Mouse (Mus musculus) heart, embryonic 13.5 days (tissue): ENCODE data around the gene Ttc29. TPM values are rescaled to one million over a fixed set of nuclear protein-coding genes. Genes with fewer than 3 reads are reported as not detected.

Source experiments
- ATAC-seq: fragments of 200-750 bp; cut with Nextera tagmentation; 2 replicates; pipeline ENCODE4 v1.8.0; 2017; ENCODE audit warnings: moderate TSS enrichment; ENCODE audit not compliant: insufficient number of reproducible peaks, low FRiP score, low TSS enrichment; ENCODE audit errors: extremely low read depth
- H3K27ac ChIP-seq: fragments of 300-500 bp; sonication (generic); replicated peaks from 2 replicates; pipeline ENCODE4 v1.5.1; 2015; ENCODE audit warnings: moderate library complexity, mild to moderate bottlenecking, inconsistent platforms
- H3K27me3 ChIP-seq: fragments of 300-500 bp; sonication (generic); replicated peaks from 2 replicates; pipeline ENCODE4 v1.6.1; 2015; ENCODE audit warnings: mild to moderate bottlenecking, inconsistent platforms
- H3K36me3 ChIP-seq: fragments of 300-500 bp; sonication (generic); 2 replicates; pipeline ENCODE4 v1.6.1; 2015; ENCODE audit warnings: mild to moderate bottlenecking, inconsistent platforms
- H3K4me1 ChIP-seq: fragments of 300-500 bp; sonication (generic); 2 replicates; pipeline ENCODE4 v1.6.1; 2015; ENCODE audit warnings: inconsistent platforms
- H3K4me2 ChIP-seq: fragments of 300-500 bp; sonication (generic); 2 replicates; pipeline ENCODE4 v1.6.1; 2015; ENCODE audit warnings: inconsistent platforms, mild to moderate bottlenecking, moderate library complexity
- H3K4me3 ChIP-seq: fragments of 300-500 bp; sonication (generic); 2 replicates; pipeline ENCODE4 v1.5.1; 2015; ENCODE audit warnings: moderate library complexity, mild to moderate bottlenecking, inconsistent platforms
- H3K9ac ChIP-seq: fragments of 300-500 bp; sonication (generic); 2 replicates; pipeline ENCODE4 v1.6.1; 2015; ENCODE audit warnings: inconsistent platforms, mild to moderate bottlenecking, moderate library complexity
- H3K9me3 ChIP-seq: fragments of 300-500 bp; sonication (generic); 2 replicates; pipeline ENCODE4 v1.6.1; 2016; ENCODE audit warnings: inconsistent platforms
- WGBS: fragments of 180-500 bp; shearing (Covaris S2); methylation state at CpG from one replicate; pipeline ENCODE4 v1.1.7; 2015; ENCODE audit warnings: mixed read lengths; 5-methylcytosine and 5-hydroxymethylcytosine counted together
- polyA plus RNA-seq: library from polyadenylated mRNA; unstranded; fragments of >200 nt; fragmentation: Nextera tagmentation; extraction: Ambion mirVana; gene quantifications from 2 replicates; pipeline ENCODE4 v1.2.1, GENCODE M21; 2015

The Ttc29 gene
- polyA plus RNA-seq, 1 experiment from 2014 or later = not detected

GRCm38 (mm10) chr8:78340689-78341529 is 127.8 kb downstream of the Ttc29 start:
- Histone ChIP-seq H3K9ac (no peak overlapping the region), H3K27me3 (no peaks in the 10 kb centered on the region), H3K36me3 (no peaks in the 10 kb centered on the region), H3K9me3 (no peaks in the 10 kb centered on the region), H3K4me3 (no peak overlapping the region), H3K27ac (no peak overlapping the region), H3K4me2 (no peak overlapping the region), H3K4me1 (no peaks in the 10 kb centered on the region)
- ATAC-seq = no peak
- WGBS = 64% methylated on average over 11 of the region's 11 CpGs

GRCm38 (mm10) chr8:78342151-78342550 is 129.1 kb downstream of the Ttc29 start:
- Histone ChIP-seq H3K4me2 (no peak overlapping the region), H3K4me3 (no peak overlapping the region), H3K4me1 (no peaks in the 10 kb centered on the region), H3K27ac (no peak overlapping the region), H3K9me3 (no peaks in the 10 kb centered on the region), H3K36me3 (no peaks in the 10 kb centered on the region), H3K9ac (no peak overlapping the region), H3K27me3 (no peaks in the 10 kb centered on the region)
- 69% methylated on average over 4 of the region's 4 CpGs for WGBS
- ATAC-seq = no peak

DNA sequence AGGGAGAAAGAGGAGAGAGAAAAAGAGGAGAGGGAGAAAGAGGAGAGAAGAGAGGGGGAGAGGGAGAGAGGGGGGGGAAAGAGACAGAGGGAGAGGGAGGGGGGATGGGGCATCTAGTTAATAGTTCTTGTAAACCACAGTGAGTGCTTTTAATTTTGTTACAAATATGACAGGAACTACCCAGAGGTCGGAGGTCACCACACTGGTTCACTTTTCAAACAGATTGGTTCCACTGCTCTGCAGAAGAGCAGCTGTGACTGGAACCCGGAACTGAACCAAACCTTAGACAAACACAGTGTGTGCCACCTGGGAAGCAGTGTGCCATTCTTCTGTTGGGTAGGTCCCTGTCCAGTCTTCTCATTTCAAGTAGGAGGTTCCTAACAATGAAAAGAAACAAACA is 130.9 kb downstream of the Ttc29 start:
- Histone ChIP-seq H3K27ac (no peak overlapping the region), H3K27me3 (no peaks in the 10 kb centered on the region), H3K9ac (no peak overlapping the region), H3K4me3 (no peak overlapping the region), H3K4me2 (no peak overlapping the region), H3K9me3 (no peaks in the 10 kb centered on the region), H3K36me3 (no peaks in the 10 kb centered on the region), H3K4me1 (no peaks in the 10 kb centered on the region)
- ATAC-seq = no peak
- 63% methylated on average over 2 of the region's 2 CpGs for WGBS

- H3K4me3 ChIP-seq = no peak overlapping the region
- no peaks in the 10 kb centered on the region for H3K4me1 ChIP-seq
- no peaks in the 10 kb centered on the region for H3K36me3 ChIP-seq
- no peak overlapping the region for H3K9ac ChIP-seq
- 42% methylated on average over 7 of the region's 7 CpGs for WGBS
- H3K27ac ChIP-seq = no peak overlapping the region
- no peaks in the 10 kb centered on the region for H3K9me3 ChIP-seq
- ATAC-seq = no peak
- H3K27me3 ChIP-seq = no peaks in the 10 kb centered on the region
- peak overlapping the region; percentile 11; the same call in 1 of the 2 replicates for H3K4me2 ChIP-seq
These were observed 132.6 kb downstream of the Ttc29 start for GRCm38 (mm10) chr8:78345705-78346104.

DNA sequence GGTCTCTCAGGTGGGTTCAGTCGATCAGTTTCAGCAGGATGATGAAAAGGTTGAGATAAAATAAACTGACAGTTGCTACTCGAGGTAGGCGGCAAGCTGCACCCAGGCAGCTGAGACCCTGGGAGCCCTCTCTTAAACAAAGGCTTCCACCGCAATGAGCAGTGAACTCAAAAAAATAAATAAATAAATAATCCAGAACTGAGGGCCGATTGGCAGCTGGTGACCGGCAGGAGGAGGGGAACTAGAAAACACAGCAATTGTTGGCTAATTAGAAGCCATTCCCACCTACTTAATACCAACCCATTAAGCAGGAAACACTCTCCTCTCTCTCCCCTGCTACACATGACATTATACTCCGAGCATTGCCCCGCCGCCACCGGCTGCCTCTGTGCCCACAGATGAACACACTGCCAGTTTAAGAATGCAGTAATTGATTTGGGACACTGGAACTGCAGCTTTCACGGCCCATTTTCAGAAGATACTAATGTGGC is 133.1 kb downstream of the Ttc29 start:
- Histone ChIP-seq H3K27ac (no peak overlapping the region), H3K27me3 (no peaks in the 10 kb centered on the region), H3K4me1 (no peaks in the 10 kb centered on the region), H3K4me2 (peak overlapping the region; percentile 11; the same call in 1 of the 2 replicates), H3K36me3 (no peaks in the 10 kb centered on the region), H3K9me3 (no peaks in the 10 kb centered on the region), H3K4me3 (no peak overlapping the region), H3K9ac (no peak overlapping the region)
- no peak for ATAC-seq
- whole genome bisulfite sequencing = 25% methylated on average over 11 of the region's 11 CpGs

GRCm38 (mm10) chr8:78353902-78354301 is 140.8 kb downstream of the Ttc29 start:
- Histone ChIP-seq H3K27ac (no peak overlapping the region), H3K36me3 (no peaks in the 10 kb centered on the region), H3K4me3 (no peak overlapping the region), H3K9me3 (no peaks in the 10 kb centered on the region), H3K27me3 (no peaks in the 10 kb centered on the region), H3K4me2 (no peak overlapping the region), H3K4me1 (no peaks in the 10 kb centered on the region), H3K9ac (no peak overlapping the region)
- WGBS = 72% methylated on average over 5 of the region's 5 CpGs
- no peak for ATAC-seq

GRCm38 (mm10) chr8:78354801-78355200 is 141.7 kb downstream of the Ttc29 start:
- WGBS = 80% methylated on average over 5 of the region's 5 CpGs

GRCm38 (mm10) chr8:78390756-78391155 is 177.7 kb downstream of the Ttc29 start:
- Histone ChIP-seq H3K36me3 (no peaks in the 10 kb centered on the region), H3K27ac (no peak overlapping the region), H3K9ac (no peak overlapping the region), H3K27me3 (no peaks in the 10 kb centered on the region), H3K4me2 (no peak overlapping the region), H3K9me3 (no peaks in the 10 kb centered on the region), H3K4me1 (no peaks in the 10 kb centered on the region), H3K4me3 (no peak overlapping the region)
- WGBS = 84% methylated on average over 7 of the region's 7 CpGs
- no peak for ATAC-seq

More at GRCm38 (mm10) chr8:78354801-78355200, 141.7 kb downstream of the Ttc29 start:
- Histone ChIP-seq H3K4me3 (no peak overlapping the region), H3K4me1 (no peaks in the 10 kb centered on the region), H3K27me3 (no peaks in the 10 kb centered on the region), H3K4me2 (no peak overlapping the region), H3K36me3 (no peaks in the 10 kb centered on the region), H3K27ac (no peak overlapping the region), H3K9me3 (no peaks in the 10 kb centered on the region), H3K9ac (no peak overlapping the region)
- no peak for ATAC-seq

DNA sequence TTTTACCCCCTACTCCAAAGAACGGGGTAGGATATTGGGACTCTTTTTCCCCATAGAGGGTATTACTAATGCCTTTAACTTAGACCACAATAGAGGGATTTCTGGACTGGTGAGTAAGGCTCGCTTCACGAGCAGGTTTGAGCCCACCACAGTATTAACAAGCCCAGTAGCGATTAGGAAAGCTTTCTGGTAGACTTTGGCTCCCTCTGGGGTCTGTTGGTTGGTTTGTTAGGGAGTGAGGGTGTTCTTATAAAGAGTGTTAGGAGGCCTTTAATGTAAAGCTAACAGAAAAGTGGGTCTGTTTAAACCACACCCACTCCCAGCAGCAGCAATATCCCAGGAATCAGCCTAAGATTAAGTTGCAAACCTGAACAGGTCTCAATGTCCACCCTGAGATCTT is 206.2 kb downstream of the Ttc29 start:
- peaks cover 13% of the 10 kb centered on the region for H3K4me1 ChIP-seq
- H3K9ac ChIP-seq = no peak overlapping the region
- H3K9me3 ChIP-seq = no peaks in the 10 kb centered on the region
- H3K4me3 ChIP-seq = peak overlapping the region; percentile 48; the same call in 1 of the 2 replicates
- peak overlapping the region; percentile 76 for H3K4me2 ChIP-seq
- ATAC-seq = no peak
- no peaks in the 10 kb centered on the region for H3K36me3 ChIP-seq
- no peak overlapping the region for H3K27ac ChIP-seq
- peaks cover 66% of the 10 kb centered on the region for H3K27me3 ChIP-seq
- WGBS = 26% methylated on average over 4 of the region's 4 CpGs

- peaks cover 13% of the 10 kb centered on the region for H3K4me1 ChIP-seq
- 0% methylated on average over 19 of the region's 19 CpGs for WGBS
- no peaks in the 10 kb centered on the region for H3K9me3 ChIP-seq
- H3K4me3 ChIP-seq = peak overlapping the region; percentile 48
- H3K36me3 ChIP-seq = no peaks in the 10 kb centered on the region
- H3K9ac ChIP-seq = peak overlapping the region; percentile 68
- peaks cover 74% of the 10 kb centered on the region for H3K27me3 ChIP-seq
- no peak overlapping the region for H3K27ac ChIP-seq
- peak overlapping the region; percentile 76 for H3K4me2 ChIP-seq
- ATAC-seq = no peak
These were observed 207.0 kb downstream of the Ttc29 start for GRCm38 (mm10) chr8:78420101-78420503.

DNA sequence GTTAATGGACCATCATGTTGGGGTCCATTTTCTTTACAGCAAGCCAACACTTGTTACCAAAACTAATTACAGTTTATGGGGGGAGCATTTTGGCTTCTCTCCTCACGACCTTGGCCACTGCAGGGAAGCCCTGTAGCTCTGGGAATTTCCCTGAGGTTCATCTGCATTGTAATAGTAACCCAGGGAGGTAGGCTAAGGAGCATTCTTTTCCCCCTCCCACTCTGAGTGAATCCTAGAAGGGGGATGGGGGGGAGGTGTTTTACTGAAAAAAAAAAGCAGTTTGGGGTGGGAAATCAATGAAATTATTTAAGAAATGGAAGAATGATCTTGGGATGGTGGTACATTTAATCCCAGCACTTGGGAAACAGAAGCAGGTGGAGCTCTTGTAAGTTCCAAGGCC is 210.8 kb downstream of the Ttc29 start:
- WGBS = 2% methylated on average over 1 of the region's 1 CpGs
- Histone ChIP-seq H3K36me3 (no peaks in the 10 kb centered on the region), H3K27me3 (peaks cover 98% of the 10 kb centered on the region), H3K4me3 (no peak overlapping the region), H3K9me3 (no peaks in the 10 kb centered on the region), H3K27ac (no peak overlapping the region), H3K4me1 (peaks cover 13% of the 10 kb centered on the region), H3K9ac (no peak overlapping the region), H3K4me2 (no peak overlapping the region)
- ATAC-seq = no peak

DNA sequence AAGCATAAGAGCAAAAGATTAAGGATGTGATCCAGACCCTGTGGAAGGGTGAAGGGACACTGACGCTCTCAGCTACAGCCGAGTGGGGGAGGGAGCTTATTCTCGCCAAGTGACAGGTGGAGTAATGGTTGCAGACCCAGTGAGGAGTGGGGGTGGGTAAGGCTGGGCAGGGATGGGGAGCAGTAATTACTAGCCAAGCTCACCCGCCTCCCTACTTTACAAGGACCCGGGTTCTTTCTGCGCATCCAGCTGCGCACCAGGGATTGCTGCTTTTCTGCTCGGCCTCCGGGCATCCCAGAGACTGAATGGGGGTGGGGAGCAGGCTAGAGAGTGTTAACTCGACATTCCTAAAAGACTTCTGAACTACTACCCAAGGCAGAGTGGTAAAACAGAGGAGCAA is 213.4 kb downstream of the Ttc29 start:
- 2% methylated on average over 10 of the region's 10 CpGs for WGBS
- H3K4me1 ChIP-seq = no peaks in the 10 kb centered on the region

More for the DNA sequence above, 213.4 kb downstream of the Ttc29 start:
- ATAC-seq = no peak
- H3K36me3 ChIP-seq = no peaks in the 10 kb centered on the region
- no peak overlapping the region for H3K4me2 ChIP-seq
- no peak overlapping the region for H3K9ac ChIP-seq
- H3K27me3 ChIP-seq = peaks cover 94% of the 10 kb centered on the region
- no peak overlapping the region for H3K27ac ChIP-seq
- no peak overlapping the region for H3K4me3 ChIP-seq
- H3K9me3 ChIP-seq = no peaks in the 10 kb centered on the region
